18 mouse cellular contexts compared by ENCODE assay signal in genomic region chr12:52439241-52439640, GRCm38 (mm10).
DNase-seq lines count a peak whose midpoint lies in the region; TF ChIP-seq lines count a peak whose summit lies in the region.
"Had no signal": no experiment of that assay in that cellular context is flagged by ENCODE, and none has a peak within 500 bp of the region (broad histone marks: within the 10 kb centered on the region; RNA-seq: fewer than 3 reads in every experiment).

No protein-coding gene starts in this region.

- peaks cover 24% of the 10 kb centered on the region; the same call in 1 of the 2 replicates for H3K4me1 ChIP-seq in kidney, adult 2 months (ENCODE audit: control insufficient read depth, insufficient read depth, low read length)
- H3K4me1 ChIP-seq: embryonic facial prominence, embryonic 15.5 days had no signal

- 10% methylated on average over 1 of the region's 1 CpGs for WGBS in kidney, adult 2 months

- no peaks in the 10 kb centered on the region for H3K36me3 ChIP-seq in kidney, adult 2 months (ENCODE audit: control insufficient read depth, insufficient read depth, low read length)
- H3K36me3 ChIP-seq: embryonic facial prominence, embryonic 15.5 days; forebrain, embryonic 12.5 days; intestine, embryonic 15.5 days; limb, embryonic 13.5 days had no signal

- peak overlapping the region; percentile 87 for H3K27ac ChIP-seq in kidney, adult 2 months (ENCODE audit: insufficient read depth, low read depth, low read length)
- H3K27ac ChIP-seq: embryonic facial prominence, embryonic 15.5 days; forebrain, embryonic 12.5 days; hindbrain, embryonic 14.5 days; intestine, embryonic 15.5 days; limb, embryonic 13.5 days; stomach, postnatal 0 days had no signal

- TF ChIP-seq CTCF in kidney, adult 2 months (conservative IDR thresholded peaks at IDR 0.05; ENCODE audit: insufficient read depth, insufficient read length, low read depth, low read length): no peak

- no peaks in the 10 kb centered on the region for H3K27me3 ChIP-seq in kidney, adult 2 months (replicated peaks; ENCODE audit: control insufficient read depth, insufficient read depth, low read length)
- H3K27me3 ChIP-seq: embryonic facial prominence, embryonic 15.5 days; forebrain, embryonic 12.5 days; intestine, embryonic 15.5 days; limb, embryonic 13.5 days had no signal

- DNase-seq in adrenal gland, adult 2 months: peak; percentile 74
- DNase-seq in adrenal gland, postnatal 4 days (ENCODE audit: low spot score in 2 of 2): no peak
- DNase-seq in kidney, adult 2 months: peak; percentile 88
- no peak for DNase-seq in kidney, adult 18-20 months
- DNase-seq in ovary, adult 18-20 months (ENCODE audit: low spot score): peak; percentile 42
- no peak for DNase-seq in ovary, postnatal 10 days (ENCODE audit: low spot score)
- peak; percentile 51 to 81 for DNase-seq in kidney, postnatal 36 days
- no peak for DNase-seq in layer of hippocampus, adult 11-12 months (ENCODE audit: low spot score)
- DNase-seq: B cell, adult 2 months; cerebellum, adult 9-10 months; lung, postnatal 36 days; right cerebral cortex, postnatal 14 days had no signal

- no peak for TF ChIP-seq POLR2A in kidney, adult 2 months (IDR thresholded peaks at IDR 0.05; ENCODE audit: low read depth, low read length)

- H3K4me3 ChIP-seq in kidney, adult 2 months (ENCODE audit: insufficient read depth, low read depth, low read length): no peak overlapping the region
- H3K4me3 ChIP-seq: embryonic facial prominence, embryonic 15.5 days; forebrain, embryonic 12.5 days; intestine, embryonic 15.5 days; limb, embryonic 13.5 days had no signal

Comparison
In these comparisons a context has a peak if more than half of its experiments do, and no peak if none do; other contexts are left out.
1. DNase-seq: peak in adrenal gland, adult 2 months (single experiment), kidney, adult 2 months (single experiment), ovary, adult 18-20 months (single experiment) and kidney, postnatal 36 days (2 of 2); none in adrenal gland, postnatal 4 days (0 of 2), kidney, adult 18-20 months (single experiment), ovary, postnatal 10 days (single experiment) and layer of hippocampus, adult 11-12 months (single experiment).